Mouse (Mus musculus) heart, adult 2 months (tissue): ENCODE data around the gene Abcg1.

Experiments used
- CTCF ChIP-seq: fragments of 200-600 bp; IDR thresholded peaks from 2 replicates; pipeline ENCODE4 v1.8.1; 2022; ENCODE audit warnings: antibody characterized with exemption, mild to moderate bottlenecking, moderate library complexity
- EP300 ChIP-seq: fragments of 200-500 bp; IDR thresholded peaks from 2 replicates; pipeline ENCODE4 v1.6.1; 2011; ENCODE audit warnings: low read depth, low read length, control low read depth; ENCODE audit not compliant: insufficient read depth
- POLR2A ChIP-seq: fragments of 200-500 bp; IDR thresholded peaks from 2 replicates; pipeline ENCODE4 v1.6.1; 2011; ENCODE audit warnings: mild to moderate bottlenecking, low read depth, low read length, control low read depth; ENCODE audit not compliant: insufficient read depth

DNA sequence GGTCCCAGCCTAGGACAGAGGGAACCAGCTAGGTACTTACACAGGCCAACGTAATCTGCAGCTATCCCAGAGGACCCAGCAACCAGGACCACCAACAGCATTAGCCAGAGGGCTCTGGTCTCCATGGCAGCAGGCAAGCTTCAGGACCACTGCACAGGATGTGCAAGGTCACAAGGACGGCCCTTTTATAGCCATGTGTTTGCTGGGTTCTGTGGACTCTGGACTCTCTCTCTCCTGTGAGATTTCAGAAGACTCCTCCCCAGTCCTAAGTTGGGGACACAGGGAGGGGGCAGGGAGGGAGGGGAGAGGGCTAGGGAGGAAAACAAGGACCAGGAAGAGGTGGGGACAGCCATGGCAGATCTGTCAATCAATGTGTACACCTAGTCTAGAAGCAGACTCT lies 72.0 kb downstream of the Abcg1 start, which contains the start of gene Tff3:
- TF ChIP-seq POLR2A, result no peak
- TF ChIP-seq CTCF, result no peak
- TF ChIP-seq EP300, result no peak
